In genomic region chr8:72464211-72464610, GRCm38 (mm10) we compare ENCODE assay signal across 27 mouse cellular contexts. TPM values are rescaled to one million over a fixed set of nuclear protein-coding genes. Genes with fewer than 3 reads are reported as not detected.
"Had no signal": no experiment of that assay in that cellular context is flagged by ENCODE, and none has a peak within 500 bp of the region (broad histone marks: within the 10 kb centered on the region; RNA-seq: fewer than 3 reads in every experiment).

No protein-coding gene starts in this region.

- H3K27me3 ChIP-seq: embryonic facial prominence, embryonic 12.5 days; embryonic facial prominence, embryonic 13.5 days; embryonic facial prominence, embryonic 15.5 days; forebrain, embryonic 12.5 days; forebrain, embryonic 13.5 days; forebrain, embryonic 15.5 days had no signal

- H3K4me3 ChIP-seq: embryonic facial prominence, embryonic 10.5 days; embryonic facial prominence, embryonic 12.5 days; embryonic facial prominence, embryonic 13.5 days; embryonic facial prominence, embryonic 15.5 days; erythroblast, embryonic 14.5 days; forebrain, embryonic 10.5 days; forebrain, embryonic 12.5 days; forebrain, embryonic 13.5 days; forebrain, embryonic 15.5 days; gastrocnemius, adult 2 months; heart, adult 2 months had no signal

- H3K9me3 ChIP-seq: embryonic facial prominence, embryonic 10.5 days; embryonic facial prominence, embryonic 12.5 days; embryonic facial prominence, embryonic 13.5 days; embryonic facial prominence, embryonic 15.5 days; forebrain, embryonic 10.5 days; forebrain, embryonic 12.5 days; forebrain, embryonic 13.5 days; forebrain, embryonic 15.5 days had no signal

- H3K27ac ChIP-seq: embryonic facial prominence, embryonic 10.5 days; embryonic facial prominence, embryonic 12.5 days; embryonic facial prominence, embryonic 13.5 days; embryonic facial prominence, embryonic 15.5 days; forebrain, embryonic 10.5 days; forebrain, embryonic 12.5 days; forebrain, embryonic 13.5 days; forebrain, embryonic 15.5 days; gastrocnemius, adult 2 months; heart, adult 2 months had no signal

- DNase-seq: cerebellum, adult 2 months; cerebellum, adult 8-10 months; cerebellum, adult 9-10 months; cerebellum, adult 9-11 months; cerebellum, postnatal 10 days; cerebellum, postnatal 14 days; cerebellum, postnatal 25 days; cerebellum, postnatal 36 days; embryo, embryonic 11 days; forebrain, postnatal 0 days; gastrocnemius, adult 2 months; gastrocnemius, postnatal 10 days; gastrocnemius, postnatal 14 days; gastrocnemius, postnatal 25 days; gastrocnemius, postnatal 36 days; heart, adult 2 months had no signal

- H3K4me1 ChIP-seq: embryonic facial prominence, embryonic 10.5 days; embryonic facial prominence, embryonic 12.5 days; embryonic facial prominence, embryonic 13.5 days; embryonic facial prominence, embryonic 15.5 days; forebrain, embryonic 10.5 days; forebrain, embryonic 12.5 days; forebrain, embryonic 13.5 days; forebrain, embryonic 15.5 days had no signal

- H3K4me2 ChIP-seq: embryonic facial prominence, embryonic 12.5 days; embryonic facial prominence, embryonic 13.5 days; embryonic facial prominence, embryonic 15.5 days; forebrain, embryonic 12.5 days; forebrain, embryonic 13.5 days; forebrain, embryonic 15.5 days had no signal

- H3K9ac ChIP-seq: embryonic facial prominence, embryonic 12.5 days; embryonic facial prominence, embryonic 13.5 days; embryonic facial prominence, embryonic 15.5 days; forebrain, embryonic 12.5 days; forebrain, embryonic 13.5 days; forebrain, embryonic 15.5 days; forebrain, postnatal 0 days had no signal

- ATAC-seq: forebrain, embryonic 13.5 days; forebrain, embryonic 14.5 days; forebrain, embryonic 15.5 days; forebrain, embryonic 16.5 days; forebrain, postnatal 0 days had no signal

RNA-seq across cellular contexts. Expression of gene Calr3, which starts 20.5 kb away (rescaled TPM):
- polyA plus RNA-seq: erythroblast, embryonic 14.5 days had no signal
